Comparison of ENCODE assay signal across 13 mouse cellular contexts in genomic region chr1:90662491-90662890, GRCm38 (mm10). TPM values are rescaled to one million over a fixed set of nuclear protein-coding genes. Genes with fewer than 3 reads are reported as not detected.
A peak's percentile ranks its signal among the peaks of the same experiment; 100 is the strongest.
DNase-seq lines count a peak whose midpoint lies in the region; ATAC-seq and TF ChIP-seq lines count a peak whose summit lies in the region.
"Had no signal": no experiment of that assay in that cellular context is flagged by ENCODE, and none has a peak within 500 bp of the region (broad histone marks: within the 10 kb centered on the region; RNA-seq: fewer than 3 reads in every experiment).

No protein-coding gene starts in this region.

- no peak overlapping the region for H3K4me3 ChIP-seq in kidney, embryonic 14.5 days (ENCODE audit: low read length)
- no peak overlapping the region for H3K4me3 ChIP-seq in heart, embryonic 15.5 days
- no peak overlapping the region for H3K4me3 ChIP-seq in kidney, postnatal 0 days (replicated peaks; ENCODE audit: low read depth, low read length)
- H3K4me3 ChIP-seq: forebrain, embryonic 13.5 days; liver, embryonic 12.5 days had no signal

- no peak for DNase-seq in kidney, adult 18-20 months
- peak; percentile 75 for DNase-seq in kidney, postnatal 0 days (ENCODE audit: low spot score)
- DNase-seq in lung, postnatal 4 days, result peak; percentile 20 to 59
- no peak for DNase-seq in frontal cortex, postnatal 10 days (ENCODE audit: low spot score in 2 of 2)
- DNase-seq in ovary, postnatal 10 days (ENCODE audit: low spot score), result no peak
- no peak for DNase-seq in cerebellum, adult 8-10 months
- DNase-seq: cerebellum, postnatal 36 days; gastrocnemius, postnatal 36 days had no signal

- H3K36me3 ChIP-seq in kidney, embryonic 14.5 days (ENCODE audit: control insufficient read depth, insufficient read depth, low read length), result no peaks in the 10 kb centered on the region
- no peaks in the 10 kb centered on the region for H3K36me3 ChIP-seq in heart, embryonic 15.5 days
- H3K36me3 ChIP-seq in kidney, postnatal 0 days (ENCODE audit: insufficient read depth, low read length), result no peaks in the 10 kb centered on the region
- H3K36me3 ChIP-seq: liver, embryonic 12.5 days had no signal

- TF ChIP-seq CTCF in kidney, postnatal 0 days (IDR thresholded peaks at IDR 0.05; ENCODE audit: low read depth), result no peak

- H3K9me3 ChIP-seq in kidney, embryonic 14.5 days (ENCODE audit: control insufficient read depth, low read length), result no peaks in the 10 kb centered on the region
- no peaks in the 10 kb centered on the region for H3K9me3 ChIP-seq in heart, embryonic 15.5 days (replicated peaks)
- H3K9me3 ChIP-seq in kidney, postnatal 0 days (replicated peaks; ENCODE audit: low read length), result no peaks in the 10 kb centered on the region
- H3K9me3 ChIP-seq: forebrain, embryonic 13.5 days; liver, embryonic 12.5 days had no signal

- H3K4me1 ChIP-seq in kidney, embryonic 14.5 days (ENCODE audit: control insufficient read depth, insufficient read depth, low read length), result 0 out of 2 replicates have a peak, but pooled peaks cover 3% of the 10 kb centered on the region
- peaks cover 12% of the 10 kb centered on the region for H3K4me1 ChIP-seq in heart, embryonic 15.5 days (replicated peaks)
- no peaks in the 10 kb centered on the region for H3K4me1 ChIP-seq in kidney, postnatal 0 days (replicated peaks; ENCODE audit: insufficient read depth, low read length)
- H3K4me1 ChIP-seq: forebrain, embryonic 13.5 days; liver, embryonic 12.5 days had no signal

- no peak overlapping the region for H3K9ac ChIP-seq in kidney, embryonic 14.5 days (ENCODE audit: low read depth, low read length)
- H3K9ac ChIP-seq in heart, embryonic 15.5 days, result no peak overlapping the region
- no peak overlapping the region for H3K9ac ChIP-seq in kidney, postnatal 0 days (ENCODE audit: low read depth, low read length)
- H3K9ac ChIP-seq: forebrain, embryonic 13.5 days; liver, embryonic 12.5 days had no signal

- H3K4me2 ChIP-seq in kidney, embryonic 14.5 days (replicated peaks; ENCODE audit: low read depth, low read length), result no peak overlapping the region
- no peak overlapping the region for H3K4me2 ChIP-seq in heart, embryonic 15.5 days
- no peak overlapping the region for H3K4me2 ChIP-seq in kidney, postnatal 0 days (ENCODE audit: low read length)
- H3K4me2 ChIP-seq: forebrain, embryonic 13.5 days; liver, embryonic 12.5 days had no signal

- H3K27me3 ChIP-seq in kidney, embryonic 14.5 days (ENCODE audit: control insufficient read depth, insufficient read depth, low read length), result no peaks in the 10 kb centered on the region
- no peaks in the 10 kb centered on the region for H3K27me3 ChIP-seq in heart, embryonic 15.5 days
- no peaks in the 10 kb centered on the region for H3K27me3 ChIP-seq in kidney, postnatal 0 days (ENCODE audit: insufficient read depth, low read length)
- H3K27me3 ChIP-seq: forebrain, embryonic 13.5 days; liver, embryonic 12.5 days had no signal

- H3K27ac ChIP-seq in kidney, embryonic 14.5 days (ENCODE audit: low read depth, low read length), result peak overlapping the region; percentile 14; the same call in 1 of the 2 replicates
- H3K27ac ChIP-seq in heart, embryonic 15.5 days, result peak overlapping the region; percentile 44
- H3K27ac ChIP-seq in kidney, postnatal 0 days, result peak overlapping the region; percentile 55
- H3K27ac ChIP-seq: forebrain, embryonic 13.5 days; liver, embryonic 12.5 days had no signal

- no peak for ATAC-seq in kidney, embryonic 14.5 days (ENCODE audit: low FRiP score, low TSS enrichment)
- 0 out of 2 replicates have a peak, but pooled peaks have one; percentile 38 for ATAC-seq in heart, embryonic 15.5 days (replicated peaks; ENCODE audit: insufficient number of reproducible peaks, insufficient read depth, low FRiP score, low read depth)
- no peak for ATAC-seq in kidney, postnatal 0 days (replicated peaks; ENCODE audit: low FRiP score, low read depth)
- ATAC-seq: forebrain, embryonic 13.5 days; hindbrain, embryonic 16.5 days; liver, embryonic 12.5 days had no signal

- 55% methylated on average over 6 of the region's 6 CpGs for WGBS in kidney, embryonic 14.5 days
- 47% methylated on average over 6 of the region's 6 CpGs for WGBS in heart, embryonic 15.5 days
- 36% methylated on average over 6 of the region's 6 CpGs for WGBS in kidney, postnatal 0 days

RNA-seq across cellular contexts. Expression of gene Cops8, which starts 59.7 kb away (rescaled TPM):
- polyA plus RNA-seq in kidney, embryonic 14.5 days (2014; fragmentation: Nextera tagmentation; extraction: Ambion mirVana), result 146 and 159 TPM in 2 replicates
- 104 and 117 TPM in 2 replicates for polyA plus RNA-seq in heart, embryonic 15.5 days (2015; fragmentation: Nextera tagmentation; extraction: Ambion mirVana)
- polyA plus RNA-seq in kidney, postnatal 0 days (2015; fragmentation: Nextera tagmentation; extraction: Ambion mirVana), result 105 and 114 TPM in 2 replicates

Comparison
In these comparisons a context has a peak if more than half of its experiments do, and no peak if none do; other contexts are left out.
1. DNase-seq: peak in kidney, postnatal 0 days (single experiment) and lung, postnatal 4 days (2 of 2); none in kidney, adult 18-20 months (single experiment), frontal cortex, postnatal 10 days (0 of 2), ovary, postnatal 10 days (single experiment) and cerebellum, adult 8-10 months (single experiment).
2. Peak in every context shown above with its lines, with median percentiles within 50 percentile points of each other: H3K27ac ChIP-seq.